Mouse (Mus musculus) limb, embryonic 15.5 days (tissue): ENCODE measurements around the gene Trim60. TPM values are rescaled to one million over a fixed set of nuclear protein-coding genes. Genes with fewer than 3 reads are reported as not detected.
A peak's percentile ranks its signal among the peaks of the same experiment; 100 is the strongest.
"Not testable (repeated sequence)": the region's sequence is repeated elsewhere in the genome, so short reads cannot be mapped to it uniquely, and the experiment has no call there.

Experiments
- ATAC-seq: fragments of 200-750 bp; cut with Nextera tagmentation; 2 replicates; pipeline ENCODE4 v1.8.0; 2017; ENCODE audit warnings: low read depth, moderate TSS enrichment; ENCODE audit not compliant: insufficient number of reproducible peaks, low FRiP score, low TSS enrichment
- H3K27ac ChIP-seq: fragments of 300-500 bp; sonication (generic); 2 replicates; pipeline ENCODE4 v1.5.1; 2015; ENCODE audit warnings: moderate library complexity, mild to moderate bottlenecking, inconsistent platforms
- H3K27me3 ChIP-seq: fragments of 300-500 bp; sonication (generic); 2 replicates; pipeline ENCODE4 v1.6.1; 2015; ENCODE audit warnings: inconsistent platforms
- H3K36me3 ChIP-seq: fragments of 300-500 bp; sonication (generic); 2 replicates; pipeline ENCODE4 v1.6.1; 2015; ENCODE audit warnings: inconsistent platforms
- H3K4me1 ChIP-seq: fragments of 300-500 bp; sonication (generic); 2 replicates; pipeline ENCODE4 v1.6.1; 2015; ENCODE audit warnings: inconsistent platforms
- H3K4me2 ChIP-seq: fragments of 300-500 bp; sonication (generic); 2 replicates; pipeline ENCODE4 v1.6.1; 2015; ENCODE audit warnings: mild to moderate bottlenecking, inconsistent platforms
- H3K4me3 ChIP-seq: fragments of 300-500 bp; sonication (generic); 2 replicates; pipeline ENCODE4 v1.5.1; 2015; ENCODE audit warnings: mild to moderate bottlenecking, inconsistent platforms
- H3K9ac ChIP-seq: fragments of 300-500 bp; sonication (generic); 2 replicates; pipeline ENCODE4 v1.6.1; 2015; ENCODE audit warnings: inconsistent platforms
- H3K9me3 ChIP-seq: fragments of 300-500 bp; sonication (generic); 2 replicates; pipeline ENCODE4 v1.6.1; 2016; ENCODE audit warnings: inconsistent platforms
- WGBS: fragments of 180-500 bp; shearing (Covaris S2); methylation state at CpG from one replicate; pipeline ENCODE4 v1.1.7; 2015; 5-methylcytosine and 5-hydroxymethylcytosine counted together
- polyA plus RNA-seq: library from polyadenylated mRNA; unstranded; fragments of >200 nt; fragmentation: Nextera tagmentation; extraction: Ambion mirVana; gene quantifications from 2 replicates; pipeline ENCODE4 v1.2.1, GENCODE M21; 2015

The Trim60 gene
- polyA plus RNA-seq, 1 experiment from 2014 or later = 0.05 TPM

DNA sequence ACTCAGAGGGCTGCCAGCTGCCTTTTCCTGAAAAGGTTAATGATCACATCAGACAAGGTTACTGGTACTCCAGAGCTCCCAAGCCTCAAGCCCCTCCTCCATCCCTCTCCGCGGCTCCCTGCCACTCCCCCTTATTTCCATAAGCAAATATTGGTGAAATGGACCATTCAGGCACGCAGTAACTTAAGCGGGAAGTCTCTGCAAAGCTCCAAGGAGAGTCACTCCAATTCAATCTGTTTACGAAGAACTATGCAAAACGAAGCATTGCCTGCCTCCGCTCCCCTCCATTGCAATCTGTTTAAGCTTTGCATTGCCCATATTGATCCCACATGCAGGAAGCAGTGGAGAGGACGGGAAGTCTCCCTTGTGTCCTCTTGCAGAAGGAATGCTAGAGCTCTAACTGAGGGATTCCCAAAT lies 18.7 kb upstream of the Trim60 start, which contains the start of gene Apela:
Apela (minus strand) TSS at position 220 of the 417 bp plus-strand sequence.
- no peaks in the 10 kb centered on the region for H3K9me3 ChIP-seq
- H3K4me3 ChIP-seq = peak within 1 kb of the TSS; percentile 33
- peak within 1 kb of the TSS; percentile 72; the same call in 1 of the 2 replicates for H3K27ac ChIP-seq
- no peaks in the 10 kb centered on the region for H3K36me3 ChIP-seq
- peak; percentile 44; the same call in 1 of the 2 replicates for ATAC-seq
- WGBS = under 1% methylated on average over 8 of the region's 8 CpGs
- no peak within 1 kb of the TSS for H3K9ac ChIP-seq
- H3K4me2 ChIP-seq = peak within 1 kb of the TSS; percentile 48
- H3K27me3 ChIP-seq = no peaks in the 10 kb centered on the region
- peaks cover 11% of the 10 kb centered on the region for H3K4me1 ChIP-seq

GRCm38 (mm10) chr8:65034136-65034535 lies 15.8 kb upstream of the Trim60 start:
- no peak for ATAC-seq
- no peaks in the 10 kb centered on the region for H3K36me3 ChIP-seq
- H3K9ac ChIP-seq = no peak overlapping the region
- H3K9me3 ChIP-seq = no peaks in the 10 kb centered on the region
- H3K4me3 ChIP-seq = no peak overlapping the region
- 36% methylated on average over 2 of the region's 2 CpGs for WGBS
- H3K4me1 ChIP-seq = peaks cover 15% of the 10 kb centered on the region
- H3K4me2 ChIP-seq = no peak overlapping the region
- no peak overlapping the region for H3K27ac ChIP-seq
- no peaks in the 10 kb centered on the region for H3K27me3 ChIP-seq

- H3K4me1 ChIP-seq = peaks cover 15% of the 10 kb centered on the region
- no peak overlapping the region for H3K4me2 ChIP-seq
- H3K27ac ChIP-seq = no peak overlapping the region
- no peak overlapping the region for H3K9ac ChIP-seq
- H3K27me3 ChIP-seq = no peaks in the 10 kb centered on the region
- H3K9me3 ChIP-seq = no peaks in the 10 kb centered on the region
- ATAC-seq = no peak
- no peaks in the 10 kb centered on the region for H3K36me3 ChIP-seq
- 85% methylated on average over 13 of the region's 13 CpGs for WGBS
- no peak overlapping the region for H3K4me3 ChIP-seq
Observed at GRCm38 (mm10) chr8:65033056-65033455, 14.7 kb upstream of the Trim60 start.

- 100% methylated on average over 1 of the region's 1 CpGs for WGBS
- H3K27ac ChIP-seq = no peak overlapping the region
- no peak overlapping the region for H3K9ac ChIP-seq
- H3K4me3 ChIP-seq = no peak overlapping the region
- H3K36me3 ChIP-seq = no peaks in the 10 kb centered on the region
- no peaks in the 10 kb centered on the region for H3K9me3 ChIP-seq
- peaks cover 8% of the 10 kb centered on the region; the same call in 1 of the 2 replicates for H3K4me1 ChIP-seq
- no peak for ATAC-seq
- H3K4me2 ChIP-seq = no peak overlapping the region
- H3K27me3 ChIP-seq = no peaks in the 10 kb centered on the region
Observed at GRCm38 (mm10) chr8:65032107-65032506, 13.7 kb upstream of the Trim60 start.

GRCm38 (mm10) chr8:65030735-65031485 lies 12.5 kb upstream of the Trim60 start:
- WGBS = 44% methylated on average over 4 of the region's 4 CpGs
- Histone ChIP-seq H3K9me3 (no peaks in the 10 kb centered on the region), H3K36me3 (no peaks in the 10 kb centered on the region), H3K4me1 (peaks cover 5% of the 10 kb centered on the region; the same call in 1 of the 2 replicates), H3K4me2 (no peak overlapping the region), H3K27ac (no peak overlapping the region), H3K27me3 (no peaks in the 10 kb centered on the region), H3K4me3 (no peak overlapping the region), H3K9ac (no peak overlapping the region)
- ATAC-seq = no peak

DNA sequence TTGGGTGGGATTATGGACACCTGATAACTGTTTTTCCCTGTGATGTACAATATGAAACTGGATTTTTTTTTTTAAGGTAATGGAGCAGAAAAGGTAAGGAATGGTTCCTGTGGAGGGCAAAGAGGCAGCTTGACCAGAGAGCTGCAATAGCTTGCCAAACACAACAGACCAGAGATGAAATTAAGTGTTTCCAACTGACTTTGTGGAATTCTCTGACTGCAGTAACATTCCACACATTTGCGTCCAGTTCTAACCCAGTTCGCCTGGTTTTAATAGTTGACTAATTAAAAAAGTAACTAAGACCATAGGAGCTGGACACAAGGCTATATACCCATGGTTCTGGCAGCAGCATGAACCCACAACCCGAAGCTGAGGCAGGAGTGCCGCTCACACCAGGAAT lies 11.4 kb upstream of the Trim60 start:
- H3K4me2 ChIP-seq = no peak overlapping the region
- no peak for ATAC-seq
- no peaks in the 10 kb centered on the region for H3K36me3 ChIP-seq
- H3K27me3 ChIP-seq = no peaks in the 10 kb centered on the region
- no peak overlapping the region for H3K4me3 ChIP-seq
- 0 out of 2 replicates have a peak, but pooled peaks cover 3% of the 10 kb centered on the region for H3K4me1 ChIP-seq
- no peak overlapping the region for H3K27ac ChIP-seq
- H3K9me3 ChIP-seq = no peaks in the 10 kb centered on the region
- H3K9ac ChIP-seq = no peak overlapping the region
- 49% methylated on average over 4 of the region's 4 CpGs for WGBS

- no peak overlapping the region for H3K4me2 ChIP-seq
- no peak overlapping the region for H3K4me3 ChIP-seq
- H3K4me1 ChIP-seq = 0 out of 2 replicates have a peak, but pooled peaks cover 3% of the 10 kb centered on the region
- no peak overlapping the region for H3K9ac ChIP-seq
- H3K36me3 ChIP-seq = no peaks in the 10 kb centered on the region
- ATAC-seq = no peak
- WGBS = 64% methylated on average over 12 of the region's 12 CpGs
- no peak overlapping the region for H3K27ac ChIP-seq
- no peaks in the 10 kb centered on the region for H3K9me3 ChIP-seq
- no peaks in the 10 kb centered on the region for H3K27me3 ChIP-seq
Observed at GRCm38 (mm10) chr8:65028959-65029686, 10.7 kb upstream of the Trim60 start.

GRCm38 (mm10) chr8:65022485-65022884 lies 4.1 kb upstream of the Trim60 start:
- no peaks in the 10 kb centered on the region for H3K9me3 ChIP-seq
- H3K27ac ChIP-seq = no peak overlapping the region
- ATAC-seq = no peak
- no peak overlapping the region for H3K9ac ChIP-seq
- no peaks in the 10 kb centered on the region for H3K27me3 ChIP-seq
- 45% methylated on average over 8 of the region's 8 CpGs for WGBS
- no peak overlapping the region for H3K4me2 ChIP-seq
- no peaks in the 10 kb centered on the region for H3K4me1 ChIP-seq
- H3K4me3 ChIP-seq = no peak overlapping the region
- no peaks in the 10 kb centered on the region for H3K36me3 ChIP-seq

DNA sequence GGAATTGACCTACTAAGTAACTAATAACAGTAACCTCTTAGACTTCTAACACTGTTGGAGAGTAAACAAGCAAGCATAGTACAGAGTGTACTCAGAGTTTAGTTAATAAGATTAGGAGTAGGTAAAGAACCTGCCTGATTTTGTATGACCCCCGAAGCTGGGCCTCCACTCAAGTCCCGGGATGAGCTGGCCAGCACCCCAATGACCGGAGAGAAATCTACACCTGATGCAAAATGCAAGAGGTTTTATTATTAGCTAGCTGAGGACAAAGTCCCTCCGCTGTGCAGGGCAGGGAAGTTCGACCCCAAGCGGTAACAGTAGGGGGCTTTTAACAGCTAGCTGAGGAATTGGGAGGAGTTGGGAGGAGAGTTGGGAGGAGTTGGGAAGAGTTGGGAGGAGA lies 10.8 kb downstream of the Trim60 start:
- not testable (repeated sequence) for H3K4me3 ChIP-seq, H3K9ac ChIP-seq, ATAC-seq, H3K9me3 ChIP-seq, H3K27me3 ChIP-seq, H3K27ac ChIP-seq, H3K4me1 ChIP-seq, H3K36me3 ChIP-seq, H3K4me2 ChIP-seq
- 73% methylated on average over 6 of the region's 6 CpGs for WGBS

DNA sequence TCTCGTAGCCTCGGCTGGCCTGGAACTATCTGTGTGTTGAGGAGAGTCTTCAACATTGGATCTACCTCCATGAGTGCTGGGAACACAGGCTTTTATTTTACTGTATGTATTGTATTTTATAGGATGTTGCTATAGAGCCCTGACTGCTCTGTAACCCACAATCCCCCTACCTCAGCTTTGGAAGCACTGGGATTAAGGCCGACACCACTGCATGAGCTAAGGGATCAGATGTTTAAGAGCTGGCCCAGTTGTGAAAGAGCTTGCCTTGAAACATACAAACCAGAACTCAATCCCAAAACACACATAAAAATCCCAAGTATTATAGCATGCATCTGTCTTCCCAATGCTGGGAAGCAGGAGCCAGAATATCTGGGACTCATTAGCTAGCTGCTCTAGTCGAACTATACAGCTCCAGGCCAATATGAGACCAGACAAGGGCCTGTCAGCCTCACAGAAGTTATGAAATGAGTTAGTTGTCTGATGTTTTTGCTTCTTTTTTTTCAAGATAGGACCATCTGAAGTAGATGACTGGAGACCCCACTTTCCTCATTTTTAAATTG lies 19.5 kb downstream of the Trim60 start:
- no peaks in the 10 kb centered on the region for H3K9me3 ChIP-seq
- H3K9ac ChIP-seq = no peak overlapping the region
- H3K36me3 ChIP-seq = no peaks in the 10 kb centered on the region
- no peak overlapping the region for H3K4me2 ChIP-seq
- 45% methylated on average over 4 of the region's 4 CpGs for WGBS
- no peaks in the 10 kb centered on the region; the same call in 1 of the 2 replicates for H3K4me1 ChIP-seq
- H3K27me3 ChIP-seq = no peaks in the 10 kb centered on the region
- H3K27ac ChIP-seq = no peak overlapping the region
- H3K4me3 ChIP-seq = no peak overlapping the region
- peak; percentile 56; the same call in 1 of the 2 replicates for ATAC-seq

- Histone ChIP-seq H3K4me2 (no peak within 1 kb of the TSS), H3K27me3 (no peaks in the 10 kb centered on the region), H3K36me3 (no peaks in the 10 kb centered on the region), H3K4me1 (no peaks in the 10 kb centered on the region), H3K9ac (no peak within 1 kb of the TSS), H3K9me3 (no peaks in the 10 kb centered on the region), H3K4me3 (no peak within 1 kb of the TSS), H3K27ac (no peak within 1 kb of the TSS)
- 85% methylated on average over 4 of the region's 4 CpGs for WGBS
- ATAC-seq = no peak
Observed at GRCm38 (mm10) chr8:64987731-64988130, 30.7 kb downstream of the Trim60 start, which contains the start of gene Trim75. Trim75 (minus strand) TSS chr8:64987831.
